Mouse (Mus musculus): ENCODE results near the gene Olfr994. TPM values are rescaled to one million over a fixed set of nuclear protein-coding genes. Genes with fewer than 3 reads are reported as not detected.

Olfr994 gene
- total RNA-seq (2014; rRNA removed): not detected in 2 replicates
- not detected in 2 replicates for polyA plus RNA-seq (2015; fragmentation: Nextera tagmentation; extraction: Ambion mirVana)

DNA sequence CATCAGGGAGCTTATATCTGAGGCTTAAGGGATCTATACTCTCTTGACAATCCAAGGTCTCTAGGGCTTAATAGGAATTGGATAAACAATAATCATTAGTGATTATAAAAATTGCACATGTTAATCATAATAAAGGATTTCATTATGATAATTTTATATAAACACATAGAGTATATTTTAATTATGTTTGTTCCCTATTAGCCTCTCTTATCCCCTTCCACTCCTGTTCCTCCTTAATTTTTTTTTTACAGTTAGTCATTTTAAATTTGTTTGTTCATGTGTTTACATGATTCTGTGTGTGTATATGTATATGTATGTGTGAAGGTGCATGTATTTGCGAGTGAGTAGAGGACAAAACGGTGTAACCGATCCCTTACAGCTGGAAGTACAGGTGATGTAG lies at the start of gene Olfr994:
Gene Olfr994, minus strand, starts transcription at position 101 of the 400 bp plus-strand sequence.
- Histone ChIP-seq H3K9ac (replicated peaks; ENCODE audit: low read length) (no peak within 1 kb of the TSS), H3K27me3 (ENCODE audit: insufficient read depth, low read length) (no peaks in the 10 kb centered on the region), H3K4me1 (ENCODE audit: insufficient read depth, low read length) (no peaks in the 10 kb centered on the region), H3K27ac (no peak within 1 kb of the TSS), H3K36me3 (ENCODE audit: insufficient read depth, low read length) (no peaks in the 10 kb centered on the region), H3K9me3 (ENCODE audit: low read length) (no peaks in the 10 kb centered on the region), H3K4me3 (ENCODE audit: low read length) (no peak within 1 kb of the TSS), H3K4me2 (ENCODE audit: low read depth, low read length) (no peak within 1 kb of the TSS)
- DNase-seq (ENCODE audit: low spot score) (no peak), ATAC-seq (no peak)
- no peak for TF ChIP-seq CTCF (IDR thresholded peaks at IDR 0.05; ENCODE audit: low read depth)
- WGBS: over 99% methylated on average over 3 of the region's 3 CpGs

DNA sequence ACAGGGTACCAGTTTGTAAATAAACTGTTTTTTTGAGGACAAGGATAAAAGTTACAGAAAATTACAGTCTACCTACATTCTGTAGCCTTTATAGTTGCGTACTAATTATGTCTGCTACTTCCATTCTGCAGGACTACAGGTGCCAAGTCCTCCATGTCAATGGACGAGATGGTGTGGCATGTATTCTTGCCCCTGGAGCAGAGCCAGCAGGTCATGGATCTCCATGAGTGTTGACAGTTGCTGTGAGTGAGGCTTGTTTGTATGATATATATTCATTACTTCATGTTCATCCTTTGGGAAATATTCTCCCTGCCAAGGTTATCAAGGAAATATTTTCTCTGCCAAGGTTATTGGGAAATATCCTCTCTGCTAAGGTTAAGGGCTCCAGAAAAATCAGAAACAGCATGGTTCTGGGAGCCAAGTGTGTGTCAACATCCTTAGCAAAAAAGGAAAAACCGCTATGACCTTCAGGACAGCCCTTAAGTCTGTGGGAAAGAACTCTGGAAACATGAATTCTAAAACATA lies 30.6 kb upstream of the Olfr994 start:
- WGBS: 77% methylated on average over 3 of the region's 3 CpGs
- ATAC-seq (no peak), DNase-seq (ENCODE audit: low spot score) (no peak)
- no peak overlapping the region for H3K4me2 ChIP-seq (ENCODE audit: low read depth, low read length)
- H3K4me3 ChIP-seq (ENCODE audit: low read length): no peak overlapping the region
- H3K9me3 ChIP-seq (ENCODE audit: low read length): no peaks in the 10 kb centered on the region
- no peak overlapping the region for H3K9ac ChIP-seq (replicated peaks; ENCODE audit: low read length)
- H3K27ac ChIP-seq: no peak overlapping the region
- H3K27me3 ChIP-seq (ENCODE audit: insufficient read depth, low read length): no peaks in the 10 kb centered on the region
- H3K4me1 ChIP-seq (ENCODE audit: insufficient read depth, low read length): no peaks in the 10 kb centered on the region
- TF ChIP-seq CTCF (IDR thresholded peaks at IDR 0.05; ENCODE audit: low read depth): no peak
- no peaks in the 10 kb centered on the region for H3K36me3 ChIP-seq (ENCODE audit: insufficient read depth, low read length)

DNA sequence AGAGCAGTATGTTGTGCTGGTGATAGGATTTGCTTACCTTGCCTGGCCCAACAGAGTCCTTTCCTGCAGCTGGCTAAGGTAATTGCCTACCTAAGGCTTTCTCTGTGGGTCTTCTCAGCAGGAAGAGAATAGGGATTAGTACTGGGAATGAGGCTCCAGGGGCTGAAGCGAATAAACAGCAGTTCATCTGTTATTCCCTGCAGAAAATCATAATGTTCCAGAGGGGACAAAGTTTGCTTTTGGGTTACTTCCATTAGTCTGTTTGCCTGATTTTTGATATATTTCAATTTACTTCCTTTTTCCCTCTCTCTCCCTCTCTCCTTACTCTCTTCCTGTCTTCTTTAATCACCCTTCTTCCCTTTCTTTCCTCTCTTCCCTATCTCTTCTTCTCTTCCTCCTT lies 7.3 kb upstream of the Olfr994 start, which contains the start of gene Olfr995:
Gene Olfr995, minus strand, starts transcription at position 101 of the 400 bp plus-strand sequence.
- Histone ChIP-seq H3K36me3 (ENCODE audit: insufficient read depth, low read length) (no peaks in the 10 kb centered on the region), H3K9me3 (ENCODE audit: low read length) (no peaks in the 10 kb centered on the region), H3K27me3 (ENCODE audit: insufficient read depth, low read length) (no peaks in the 10 kb centered on the region), H3K9ac (replicated peaks; ENCODE audit: low read length) (no peak within 1 kb of the TSS), H3K4me1 (ENCODE audit: insufficient read depth, low read length) (no peaks in the 10 kb centered on the region), H3K27ac (no peak within 1 kb of the TSS), H3K4me3 (ENCODE audit: low read length) (no peak within 1 kb of the TSS), H3K4me2 (ENCODE audit: low read depth, low read length) (no peak within 1 kb of the TSS)
- ATAC-seq (no peak), DNase-seq (ENCODE audit: low spot score) (no peak)
- TF ChIP-seq CTCF (IDR thresholded peaks at IDR 0.05; ENCODE audit: low read depth): no peak
- 24% methylated on average over 1 of the region's 1 CpGs for WGBS

DNA sequence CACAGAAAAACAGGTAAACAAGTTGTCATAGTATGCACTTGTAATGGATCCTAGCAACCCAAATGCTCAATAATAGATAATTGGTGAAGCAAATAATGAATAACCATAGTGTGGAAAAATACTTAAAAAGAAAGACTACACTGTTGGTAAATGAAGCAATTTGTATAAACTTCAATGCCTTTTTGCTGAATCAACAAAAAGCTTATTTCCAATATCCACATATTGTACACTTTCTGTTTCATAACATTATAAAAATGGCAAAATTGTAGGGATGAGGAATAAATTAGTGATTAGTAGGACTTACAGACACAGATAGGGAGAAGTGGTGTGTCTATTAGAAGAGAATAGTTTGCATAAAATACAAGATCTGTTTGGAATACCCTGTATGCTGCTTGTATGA lies 6.3 kb upstream of the Olfr994 start:
- Histone ChIP-seq H3K9ac (replicated peaks; ENCODE audit: low read length) (no peak overlapping the region), H3K4me3 (ENCODE audit: low read length) (no peak overlapping the region), H3K4me1 (ENCODE audit: insufficient read depth, low read length) (no peaks in the 10 kb centered on the region), H3K27me3 (ENCODE audit: insufficient read depth, low read length) (no peaks in the 10 kb centered on the region), H3K36me3 (ENCODE audit: insufficient read depth, low read length) (no peaks in the 10 kb centered on the region), H3K27ac (no peak overlapping the region), H3K9me3 (ENCODE audit: low read length) (no peaks in the 10 kb centered on the region), H3K4me2 (ENCODE audit: low read depth, low read length) (no peak overlapping the region)
- no peak for TF ChIP-seq CTCF (IDR thresholded peaks at IDR 0.05; ENCODE audit: low read depth)
- DNase-seq (ENCODE audit: low spot score): no peak
- no peak for ATAC-seq

DNA sequence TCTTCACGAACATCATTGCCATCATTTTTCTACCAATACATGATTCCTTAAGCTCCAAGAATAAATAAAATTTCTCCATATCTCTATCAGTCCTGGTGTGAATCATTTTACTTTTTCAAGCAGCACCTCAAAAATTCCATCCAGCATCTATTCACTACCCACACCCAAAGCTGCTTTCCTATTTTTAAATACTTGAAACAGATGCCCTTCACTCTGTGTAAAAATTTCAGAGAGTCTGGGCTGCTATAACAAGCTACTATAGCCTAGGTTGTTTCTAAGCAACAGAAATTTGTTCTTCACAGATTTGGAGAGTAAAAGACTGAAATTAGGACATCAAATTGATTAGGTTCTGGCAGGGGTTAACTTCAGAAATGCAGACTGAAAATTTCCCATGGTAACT lies 10.4 kb downstream of the Olfr994 start:
- Histone ChIP-seq H3K9ac (replicated peaks; ENCODE audit: low read length) (no peak overlapping the region), H3K27ac (no peak overlapping the region), H3K9me3 (ENCODE audit: low read length) (no peaks in the 10 kb centered on the region), H3K36me3 (ENCODE audit: insufficient read depth, low read length) (no peaks in the 10 kb centered on the region), H3K4me2 (ENCODE audit: low read depth, low read length) (no peak overlapping the region), H3K27me3 (ENCODE audit: insufficient read depth, low read length) (no peaks in the 10 kb centered on the region), H3K4me1 (ENCODE audit: insufficient read depth, low read length) (no peaks in the 10 kb centered on the region), H3K4me3 (ENCODE audit: low read length) (no peak overlapping the region)
- no peak for TF ChIP-seq CTCF (IDR thresholded peaks at IDR 0.05; ENCODE audit: low read depth)
- DNase-seq (ENCODE audit: low spot score) (no peak), ATAC-seq (no peak)
- 87% methylated on average over 1 of the region's 1 CpGs for WGBS

DNA sequence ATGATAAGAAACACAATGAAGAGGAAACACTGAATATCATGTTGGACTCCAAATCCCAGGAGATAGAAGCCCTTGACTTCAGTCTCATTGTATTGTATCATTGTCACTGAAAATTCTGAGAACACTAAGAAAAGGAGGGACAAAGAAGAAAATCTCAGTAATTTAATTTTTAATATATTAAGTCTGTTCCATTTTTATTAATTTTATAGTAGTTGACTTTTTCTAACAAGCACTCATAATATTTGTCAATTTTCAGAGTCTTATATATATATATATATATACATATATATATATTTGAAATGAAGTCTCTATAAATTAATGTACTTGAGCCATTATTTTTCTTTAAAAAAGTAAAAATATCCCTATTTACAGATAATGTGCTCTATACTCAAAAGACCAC lies 21.5 kb downstream of the Olfr994 start, which contains the start of gene Olfr993:
Gene Olfr993, minus strand, starts transcription at position 101 of the 400 bp plus-strand sequence.
- Histone ChIP-seq H3K4me2 (ENCODE audit: low read depth, low read length) (no peak within 1 kb of the TSS), H3K9me3 (ENCODE audit: low read length) (no peaks in the 10 kb centered on the region), H3K9ac (replicated peaks; ENCODE audit: low read length) (no peak within 1 kb of the TSS), H3K27me3 (ENCODE audit: insufficient read depth, low read length) (no peaks in the 10 kb centered on the region), H3K4me1 (ENCODE audit: insufficient read depth, low read length) (no peaks in the 10 kb centered on the region), H3K36me3 (ENCODE audit: insufficient read depth, low read length) (no peaks in the 10 kb centered on the region), H3K27ac (no peak within 1 kb of the TSS), H3K4me3 (ENCODE audit: low read length) (no peak within 1 kb of the TSS)
- TF ChIP-seq CTCF (IDR thresholded peaks at IDR 0.05; ENCODE audit: low read depth): no peak
- no peak for ATAC-seq
- DNase-seq (ENCODE audit: low spot score): no peak

DNA sequence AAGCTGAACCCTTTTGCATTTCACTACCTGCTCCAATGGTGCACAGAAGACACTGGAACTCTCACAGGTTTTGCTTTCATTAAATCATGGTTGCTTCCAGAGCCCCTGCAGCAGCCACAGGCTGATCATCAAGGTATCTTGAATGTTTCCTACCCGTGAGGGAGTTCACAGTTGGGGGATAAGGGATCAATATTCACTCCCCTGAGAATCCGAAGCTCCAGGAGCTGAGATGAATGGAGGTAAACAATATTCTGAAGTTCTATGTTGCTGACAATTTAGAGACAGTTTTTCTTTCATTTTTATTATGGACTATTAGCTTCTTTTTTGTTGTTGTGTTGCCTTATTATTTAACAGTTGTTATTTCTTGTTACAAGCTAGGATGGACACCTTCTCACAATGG lies 26.9 kb downstream of the Olfr994 start, which contains the start of gene Olfr992:
Gene Olfr992, minus strand, starts transcription at position 101 of the 400 bp plus-strand sequence.
- ATAC-seq (no peak), DNase-seq (ENCODE audit: low spot score) (no peak)
- Histone ChIP-seq H3K27me3 (ENCODE audit: insufficient read depth, low read length) (no peaks in the 10 kb centered on the region), H3K36me3 (ENCODE audit: insufficient read depth, low read length) (no peaks in the 10 kb centered on the region), H3K4me1 (ENCODE audit: insufficient read depth, low read length) (no peaks in the 10 kb centered on the region), H3K4me2 (ENCODE audit: low read depth, low read length) (no peak within 1 kb of the TSS), H3K9ac (replicated peaks; ENCODE audit: low read length) (no peak within 1 kb of the TSS), H3K9me3 (ENCODE audit: low read length) (no peaks in the 10 kb centered on the region), H3K4me3 (ENCODE audit: low read length) (no peak within 1 kb of the TSS), H3K27ac (no peak within 1 kb of the TSS)
- TF ChIP-seq CTCF (IDR thresholded peaks at IDR 0.05; ENCODE audit: low read depth): no peak
- WGBS: 58% methylated on average over 2 of the region's 2 CpGs

Other genes starting within 250 kb of the Olfr994 start
- gene Lrrc55, start 239.3 kb downstream of the Olfr994 start, total RNA-seq (2014; rRNA removed): 27.3 and 33.7 TPM in 2 replicates
- 9.0 and 9.7 TPM in 2 replicates for gene Lrrc55, start 239.3 kb downstream of the Olfr994 start, polyA plus RNA-seq (2015; fragmentation: Nextera tagmentation; extraction: Ambion mirVana)
- gene Olfr987, start 97.1 kb downstream of the Olfr994 start, total RNA-seq (2014; rRNA removed): not detected in 2 replicates
- gene Olfr987, start 97.1 kb downstream of the Olfr994 start, polyA plus RNA-seq (2015; fragmentation: Nextera tagmentation; extraction: Ambion mirVana): not detected in 2 replicates
- not detected in 2 replicates for gene Olfr988, start 73.2 kb downstream of the Olfr994 start, total RNA-seq (2014; rRNA removed)
- gene Olfr988, start 73.2 kb downstream of the Olfr994 start, polyA plus RNA-seq (2015; fragmentation: Nextera tagmentation; extraction: Ambion mirVana): not detected in 2 replicates
- gene Olfr992, start 27.0 kb downstream of the Olfr994 start, total RNA-seq (2014; rRNA removed): not detected in 2 replicates
- gene Olfr992, start 27.0 kb downstream of the Olfr994 start, polyA plus RNA-seq (2015; fragmentation: Nextera tagmentation; extraction: Ambion mirVana): not detected in 2 replicates
- not detected in 2 replicates for gene Olfr993, start 21.6 kb downstream of the Olfr994 start, total RNA-seq (2014; rRNA removed)
- gene Olfr993, start 21.6 kb downstream of the Olfr994 start, polyA plus RNA-seq (2015; fragmentation: Nextera tagmentation; extraction: Ambion mirVana): not detected in 2 replicates
- not detected in 2 replicates for gene Olfr995, start 7.2 kb upstream of the Olfr994 start, total RNA-seq (2014; rRNA removed)
- gene Olfr995, start 7.2 kb upstream of the Olfr994 start, polyA plus RNA-seq (2015; fragmentation: Nextera tagmentation; extraction: Ambion mirVana): not detected in 2 replicates
- gene 4833423E24Rik, start 82.6 kb upstream of the Olfr994 start, total RNA-seq (2014; rRNA removed): 0.29 TPM in 1 of 2 replicates, not detected in the other
- gene 4833423E24Rik, start 82.6 kb upstream of the Olfr994 start, polyA plus RNA-seq (2015; fragmentation: Nextera tagmentation; extraction: Ambion mirVana): 0.23 and 0.79 TPM in 2 replicates
- gene Olfr996, start 142.8 kb upstream of the Olfr994 start, total RNA-seq (2014; rRNA removed): not detected in 2 replicates
- not detected in 2 replicates for gene Olfr996, start 142.8 kb upstream of the Olfr994 start, polyA plus RNA-seq (2015; fragmentation: Nextera tagmentation; extraction: Ambion mirVana)
- gene Olfr998, start 152.5 kb upstream of the Olfr994 start, total RNA-seq (2014; rRNA removed): not detected in 2 replicates
- gene Olfr998, start 152.5 kb upstream of the Olfr994 start, polyA plus RNA-seq (2015; fragmentation: Nextera tagmentation; extraction: Ambion mirVana): not detected in 2 replicates
- gene Olfr1000, start 175.5 kb upstream of the Olfr994 start, total RNA-seq (2014; rRNA removed): not detected in 2 replicates
- gene Olfr1000, start 175.5 kb upstream of the Olfr994 start, polyA plus RNA-seq (2015; fragmentation: Nextera tagmentation; extraction: Ambion mirVana): not detected in 2 replicates
- not detected in 2 replicates for gene Olfr1002, start 214.3 kb upstream of the Olfr994 start, total RNA-seq (2014; rRNA removed)
- gene Olfr1002, start 214.3 kb upstream of the Olfr994 start, polyA plus RNA-seq (2015; fragmentation: Nextera tagmentation; extraction: Ambion mirVana): not detected in 2 replicates
- gene Olfr154, start 228.0 kb upstream of the Olfr994 start, total RNA-seq (2014; rRNA removed): not detected in 2 replicates
- not detected in 2 replicates for gene Olfr154, start 228.0 kb upstream of the Olfr994 start, polyA plus RNA-seq (2015; fragmentation: Nextera tagmentation; extraction: Ambion mirVana)
- gene Olfr1006, start 242.3 kb upstream of the Olfr994 start, total RNA-seq (2014; rRNA removed): not detected in 2 replicates
- gene Olfr1006, start 242.3 kb upstream of the Olfr994 start, polyA plus RNA-seq (2015; fragmentation: Nextera tagmentation; extraction: Ambion mirVana): not detected in 2 replicates

All from hindbrain, postnatal 0 days (tissue).